Mouse (Mus musculus): ENCODE measurements around the gene F2rl2. TPM values are rescaled to one million over a fixed set of nuclear protein-coding genes. Genes with fewer than 3 reads are reported as not detected.

F2rl2 gene
- total and polyA plus RNA-seq, 3 experiments: 0.08 TPM; not detected in 2

GRCm38 (mm10) chr13:95712570-95713268, 16.1 kb downstream of the F2rl2 start:
- H3K9me3 ChIP-seq (replicated peaks; ENCODE audit: low read length): no peaks in the 10 kb centered on the region
- no peak overlapping the region for H3K27ac ChIP-seq (ENCODE audit: insufficient read depth, low read depth)
- TF ChIP-seq E2F4 (IDR thresholded peaks at IDR 0.05; ENCODE audit: insufficient replicate concordance, low read depth, low read length): no peak
- no peak for TF ChIP-seq CHD1 (IDR thresholded peaks at IDR 0.05; ENCODE audit: low read depth, low read length)
- no peak for TF ChIP-seq USF1 (IDR thresholded peaks at IDR 0.05; ENCODE audit: low read depth, low read length)
- no peak for TF ChIP-seq ZNF384 (IDR thresholded peaks at IDR 0.05; ENCODE audit: low read depth, low read length)
- no peak for TF ChIP-seq ETS1 (conservative IDR thresholded peaks at IDR 0.05; ENCODE audit: low read depth, low read length)
- TF ChIP-seq MAFK (IDR thresholded peaks at IDR 0.05; ENCODE audit: insufficient replicate concordance, low read length): no peak
- TF ChIP-seq JUN (IDR thresholded peaks at IDR 0.05; ENCODE audit: insufficient read depth, low read depth, low read length): no peak
- TF ChIP-seq ZC3H11A (IDR thresholded peaks at IDR 0.05; ENCODE audit: low read depth, low read length): no peak
- no peak for TF ChIP-seq TCF12 (IDR thresholded peaks at IDR 0.05; ENCODE audit: low read depth, low read length)
- no peak for TF ChIP-seq JUND (conservative IDR thresholded peaks at IDR 0.05; ENCODE audit: low read depth, low read length)
- H3K36me3 ChIP-seq (replicated peaks in 1 of 2; ENCODE audit: control insufficient read depth in 1 of 2, insufficient read depth in 1 of 2, low read length in 1 of 2): no peaks in the 10 kb centered on the region
- H3K4me2 ChIP-seq (ENCODE audit: insufficient read depth, low read depth, poor library complexity, severe bottlenecking): no peak overlapping the region
- H3K9ac ChIP-seq (ENCODE audit: insufficient read depth, low read depth): no peak overlapping the region
- H3K79me2 ChIP-seq (replicated peaks; ENCODE audit: control insufficient read depth, extremely low read depth, insufficient read depth, poor library complexity, severe bottlenecking): no peaks in the 10 kb centered on the region
- DNase-seq (ENCODE audit: extremely low read depth): no peak
- H3K4me1 ChIP-seq (ENCODE audit: control insufficient read depth in 1 of 2, insufficient read depth in 2 of 2): peaks cover 0 to 16% of the 10 kb centered on the region in 2 experiments; a peak in 2 of 4 replicates
- no peaks in the 10 kb centered on the region for H3K27me3 ChIP-seq (replicated peaks)
- dilution Hi-C loops (cut with MboI; ENCODE audit: extremely low pct_ligation_motif_present, extremely low pct_unique_long_range_greater_than_20kb, low sequenced_read_pairs) (no loop called here), in situ Hi-C loops (cut with MboI; ENCODE audit: low pct_ligation_motif_present, low pct_unique_long_range_greater_than_20kb, low sequenced_read_pairs) (no loop called here)
- H3K4me3 ChIP-seq (replicated peaks in 1 of 3; ENCODE audit: low read depth in 2 of 3, low read length in 2 of 3, poor library complexity in 1 of 3): no peak overlapping the region

- no peak for TF ChIP-seq BHLHE40 (IDR thresholded peaks at IDR 0.05; ENCODE audit: low read depth, low read length)
- no peak for TF ChIP-seq USF2 (conservative IDR thresholded peaks at IDR 0.05; ENCODE audit: low read depth, low read length)
- TF ChIP-seq UBTF (IDR thresholded peaks at IDR 0.05; ENCODE audit: low read depth, low read length): no peak
- TF ChIP-seq MEF2A (IDR thresholded peaks at IDR 0.05; ENCODE audit: borderline replicate concordance, low read depth, low read length): no peak
- no peak for TF ChIP-seq JUND (conservative IDR thresholded peaks at IDR 0.05; ENCODE audit: low read depth, low read length)
- no peak for TF ChIP-seq ZKSCAN1 (IDR thresholded peaks at IDR 0.05; ENCODE audit: borderline replicate concordance, low read depth, low read length)
- no peak for TF ChIP-seq MAFK (IDR thresholded peaks at IDR 0.05; ENCODE audit: insufficient replicate concordance, low read length)
- no peak for TF ChIP-seq PAX5 (IDR thresholded peaks at IDR 0.05; ENCODE audit: low read length)
- no peak for TF ChIP-seq POLR2A (IDR thresholded peaks at IDR 0.05; ENCODE audit: low read depth, low read length)
- Histone ChIP-seq H3K4me2 (ENCODE audit: insufficient read depth, low read depth, poor library complexity, severe bottlenecking) (no peak overlapping the region), H3K27ac (ENCODE audit: insufficient read depth, low read depth) (no peak overlapping the region), H3K36me3 (replicated peaks in 1 of 2; ENCODE audit: control insufficient read depth in 1 of 2, insufficient read depth in 1 of 2, low read length in 1 of 2) (no peaks in the 10 kb centered on the region), H3K9me3 (replicated peaks; ENCODE audit: low read length) (no peaks in the 10 kb centered on the region), H3K4me3 (replicated peaks in 1 of 3; ENCODE audit: low read depth in 2 of 3, low read length in 2 of 3, poor library complexity in 1 of 3) (no peak overlapping the region), H3K79me2 (replicated peaks; ENCODE audit: control insufficient read depth, extremely low read depth, insufficient read depth, poor library complexity, severe bottlenecking) (no peaks in the 10 kb centered on the region), H3K9ac (ENCODE audit: insufficient read depth, low read depth) (no peak overlapping the region), H3K27me3 (replicated peaks) (no peaks in the 10 kb centered on the region), H3K4me1 (ENCODE audit: control insufficient read depth in 1 of 2, insufficient read depth in 2 of 2) (peaks cover 0 to 20% of the 10 kb centered on the region in 2 experiments; a peak in 2 of 4 replicates)
- in situ Hi-C loops (cut with MboI; ENCODE audit: low pct_ligation_motif_present, low pct_unique_long_range_greater_than_20kb, low sequenced_read_pairs) (no loop called here), dilution Hi-C loops (cut with MboI; ENCODE audit: extremely low pct_ligation_motif_present, extremely low pct_unique_long_range_greater_than_20kb, low sequenced_read_pairs) (no loop called here)
- DNase-seq (ENCODE audit: extremely low read depth): no peak
Measured at GRCm38 (mm10) chr13:95714271-95714975, 17.8 kb downstream of the F2rl2 start.
